Mouse (Mus musculus): Measurements from ENCODE around the gene Rab34.

The Rab34 gene

GRCm38 (mm10) chr11:78215709-78216317, 27.6 kb downstream of the Rab34 start:
- DNase-seq (ENCODE audit: low spot score) = no peak

GRCm38 (mm10) chr11:78223586-78223985, 35.4 kb downstream of the Rab34 start:
- no peak for DNase-seq (ENCODE audit: low spot score)

GRCm38 (mm10) chr11:78231518-78231917, 43.3 kb downstream of the Rab34 start:
- DNase-seq (ENCODE audit: low spot score) = no peak

- DNase-seq (ENCODE audit: low spot score) = no peak
Measured at GRCm38 (mm10) chr11:78240193-78240857, 52.1 kb downstream of the Rab34 start.
